Mouse (Mus musculus): ENCODE data around the gene Zfp382. TPM values are rescaled to one million over a fixed set of nuclear protein-coding genes. Genes with fewer than 3 reads are reported as not detected.

Zfp382 gene
- 0.58 and 0.79 TPM in 2 replicates for polyA plus RNA-seq (2012; rRNA removed)

GRCm38 (mm10) chr7:30121308-30122187 lies at the start of gene Zfp382:
Gene Zfp382, plus strand, starts transcription at chr7:30121942.

GRCm38 (mm10) chr7:30072146-30073028 lies 49.4 kb upstream of the Zfp382 start, which contains the start of gene Zfp82:
Gene Zfp82, minus strand, starts transcription at chr7:30072900.

GRCm38 (mm10) chr7:30090092-30090969 lies 31.4 kb upstream of the Zfp382 start, which contains the start of the genes Gm26920 and Zfp566:
Gene Gm26920, minus strand, starts transcription at chr7:30090410.
Gene Zfp566, minus strand, starts transcription at chr7:30090527.

GRCm38 (mm10) chr7:30094646-30095429 lies 26.9 kb upstream of the Zfp382 start, which contains the start of gene Zfp260:
Gene Zfp260, plus strand, starts transcription at chr7:30094777.

GRCm38 (mm10) chr7:30169583-30170282 lies 48.0 kb downstream of the Zfp382 start, which contains the start of gene Zfp146:
Gene Zfp146, minus strand, starts transcription at chr7:30169750.

GRCm38 (mm10) chr7:30183879-30184289 lies 62.1 kb downstream of the Zfp382 start, which contains the start of gene Cox7a1:
Gene Cox7a1, plus strand, starts transcription at chr7:30184144.

Other genes starting within 250 kb of the Zfp382 start
- 1.7 and 1.8 TPM in 2 replicates for gene Zfp27, start 215.4 kb upstream of the Zfp382 start, polyA plus RNA-seq (2012; rRNA removed)
- 0.83 and 0.95 TPM in 2 replicates for gene Zfp383, start 213.7 kb upstream of the Zfp382 start, polyA plus RNA-seq (2012; rRNA removed)
- 1.4 TPM in 2 replicates for gene Zfp74, start 167.9 kb upstream of the Zfp382 start, polyA plus RNA-seq (2012; rRNA removed)
- 6.4 and 7.6 TPM in 2 replicates for gene Zfp568, start 138.0 kb upstream of the Zfp382 start, polyA plus RNA-seq (2012; rRNA removed)
- 0.67 and 0.68 TPM in 2 replicates for gene Zfp14, start 70.6 kb upstream of the Zfp382 start, polyA plus RNA-seq (2012; rRNA removed)
- 0.34 and 0.35 TPM in 2 replicates for gene Zfp82, start 49.0 kb upstream of the Zfp382 start, polyA plus RNA-seq (2012; rRNA removed)
- gene Gm26920, start 31.5 kb upstream of the Zfp382 start, polyA plus RNA-seq (2012; rRNA removed), result 0.04 and 0.05 TPM in 2 replicates
- gene Zfp566, start 31.4 kb upstream of the Zfp382 start, polyA plus RNA-seq (2012; rRNA removed), result 0.59 and 0.87 TPM in 2 replicates
- gene Zfp260, start 27.2 kb upstream of the Zfp382 start, polyA plus RNA-seq (2012; rRNA removed), result 7.9 and 8.2 TPM in 2 replicates
- 19.5 and 20.2 TPM in 2 replicates for gene Zfp146, start 47.8 kb downstream of the Zfp382 start, polyA plus RNA-seq (2012; rRNA removed)
- gene Cox7a1, start 62.2 kb downstream of the Zfp382 start, polyA plus RNA-seq (2012; rRNA removed), result 8.5 and 12.2 TPM in 2 replicates
- gene Capns1, start 76.9 kb downstream of the Zfp382 start, polyA plus RNA-seq (2012; rRNA removed), result 118 and 128 TPM in 2 replicates
- 52.4 and 53.8 TPM in 2 replicates for gene Polr2i, start 110.0 kb downstream of the Zfp382 start, polyA plus RNA-seq (2012; rRNA removed)
- 16.3 and 18.1 TPM in 2 replicates for gene Tbcb, start 110.3 kb downstream of the Zfp382 start, polyA plus RNA-seq (2012; rRNA removed)
- not detected in 2 replicates for gene Ovol3, start 113.8 kb downstream of the Zfp382 start, polyA plus RNA-seq (2012; rRNA removed)
- 0.03 and 0.06 TPM in 2 replicates for gene Thap8, start 158.2 kb downstream of the Zfp382 start, polyA plus RNA-seq (2012; rRNA removed)
- gene Wdr62, start 158.5 kb downstream of the Zfp382 start, polyA plus RNA-seq (2012; rRNA removed), result 7.1 and 8.5 TPM in 2 replicates
- 0.48 and 1.3 TPM in 2 replicates for gene Clip3, start 169.8 kb downstream of the Zfp382 start, polyA plus RNA-seq (2012; rRNA removed)
- gene Alkbh6, start 186.8 kb downstream of the Zfp382 start, polyA plus RNA-seq (2012; rRNA removed), result 18.7 and 21.2 TPM in 2 replicates
- 33.6 and 40.1 TPM in 2 replicates for gene Syne4, start 192.9 kb downstream of the Zfp382 start, polyA plus RNA-seq (2012; rRNA removed)
- gene E130208F15Rik, start 199.8 kb downstream of the Zfp382 start, polyA plus RNA-seq (2012; rRNA removed), result 0.35 and 0.37 TPM in 2 replicates
- gene Sdhaf1, start 202.0 kb downstream of the Zfp382 start, polyA plus RNA-seq (2012; rRNA removed), result 6.4 and 7.1 TPM in 2 replicates
- gene Lrfn3, start 240.8 kb downstream of the Zfp382 start, polyA plus RNA-seq (2012; rRNA removed), result 4.1 and 4.2 TPM in 2 replicates